Mouse (Mus musculus): ENCODE measurements around the gene Eomes. TPM values are rescaled to one million over a fixed set of nuclear protein-coding genes. Genes with fewer than 3 reads are reported as not detected.

Eomes gene
- polyA plus RNA-seq (2015; fragmentation: Nextera tagmentation; extraction: Ambion mirVana), result 0.03 TPM in 1 of 2 replicates, not detected in the other

GRCm38 (mm10) chr9:118477961-118478360 lies at the start of gene Eomes:
Eomes (plus strand) TSS chr9:118478212.
- under 1% methylated on average over 9 of the region's 9 CpGs for WGBS (ENCODE audit: insufficient replicate concordance)
- no peaks in the 10 kb centered on the region for H3K9me3 ChIP-seq (replicated peaks)
- no peaks in the 10 kb centered on the region for H3K36me3 ChIP-seq (replicated peaks)
- peak within 1 kb of the TSS; percentile 35 for H3K4me3 ChIP-seq (replicated peaks)
- H3K4me2 ChIP-seq, result peak within 1 kb of the TSS; percentile 56
- peaks cover 88% of the 10 kb centered on the region for H3K27me3 ChIP-seq
- H3K27ac ChIP-seq (replicated peaks), result no peak within 1 kb of the TSS
- H3K4me1 ChIP-seq (replicated peaks), result peaks cover 12% of the 10 kb centered on the region
- no peak for ATAC-seq (ENCODE audit: insufficient read depth)
- H3K9ac ChIP-seq, result no peak within 1 kb of the TSS

- H3K4me1 ChIP-seq (replicated peaks), result no peaks in the 10 kb centered on the region
- no peak overlapping the region for H3K4me3 ChIP-seq (replicated peaks)
- H3K9me3 ChIP-seq (replicated peaks), result no peaks in the 10 kb centered on the region
- H3K36me3 ChIP-seq (replicated peaks), result no peaks in the 10 kb centered on the region
- H3K27me3 ChIP-seq, result no peaks in the 10 kb centered on the region
- H3K27ac ChIP-seq (replicated peaks), result no peak overlapping the region
- H3K9ac ChIP-seq, result no peak overlapping the region
- WGBS (ENCODE audit: insufficient replicate concordance), result 42% methylated on average over 9 of the region's 9 CpGs
- H3K4me2 ChIP-seq, result no peak overlapping the region
- no peak for ATAC-seq (ENCODE audit: insufficient read depth)
These were observed 33.2 kb upstream of the Eomes start for GRCm38 (mm10) chr9:118444809-118445208.

GRCm38 (mm10) chr9:118449336-118449735 lies 28.7 kb upstream of the Eomes start:
- ATAC-seq (ENCODE audit: insufficient read depth), result no peak
- Histone ChIP-seq H3K9ac (no peak overlapping the region), H3K27me3 (no peaks in the 10 kb centered on the region), H3K4me2 (no peak overlapping the region), H3K9me3 (replicated peaks) (no peaks in the 10 kb centered on the region), H3K4me3 (replicated peaks) (no peak overlapping the region), H3K27ac (replicated peaks) (no peak overlapping the region), H3K4me1 (replicated peaks) (no peaks in the 10 kb centered on the region), H3K36me3 (replicated peaks) (no peaks in the 10 kb centered on the region)
- 62% methylated on average over 8 of the region's 8 CpGs for WGBS (ENCODE audit: insufficient replicate concordance)

- 46% methylated on average over 9 of the region's 9 CpGs for WGBS (ENCODE audit: insufficient replicate concordance)
- Histone ChIP-seq H3K4me1 (replicated peaks) (no peaks in the 10 kb centered on the region), H3K4me2 (peak overlapping the region; percentile 18; the same call in 1 of the 2 replicates), H3K9ac (no peak overlapping the region), H3K27ac (replicated peaks) (no peak overlapping the region), H3K36me3 (replicated peaks) (no peaks in the 10 kb centered on the region), H3K9me3 (replicated peaks) (no peaks in the 10 kb centered on the region), H3K27me3 (no peaks in the 10 kb centered on the region), H3K4me3 (replicated peaks) (no peak overlapping the region)
- ATAC-seq (ENCODE audit: insufficient read depth), result no peak
These were observed 24.6 kb upstream of the Eomes start for GRCm38 (mm10) chr9:118453427-118453826.

GRCm38 (mm10) chr9:118455188-118455845 lies 22.7 kb upstream of the Eomes start:
- Histone ChIP-seq H3K9ac (no peak overlapping the region), H3K27ac (replicated peaks) (no peak overlapping the region), H3K4me2 (no peak overlapping the region), H3K4me1 (replicated peaks) (no peaks in the 10 kb centered on the region), H3K36me3 (replicated peaks) (no peaks in the 10 kb centered on the region), H3K9me3 (replicated peaks) (no peaks in the 10 kb centered on the region), H3K4me3 (replicated peaks) (no peak overlapping the region), H3K27me3 (no peaks in the 10 kb centered on the region)
- no peak for ATAC-seq (ENCODE audit: insufficient read depth)
- WGBS (ENCODE audit: insufficient replicate concordance), result 65% methylated on average over 9 of the region's 9 CpGs

GRCm38 (mm10) chr9:118456405-118456804 lies 21.6 kb upstream of the Eomes start:
- Histone ChIP-seq H3K27ac (replicated peaks) (no peak overlapping the region), H3K4me2 (no peak overlapping the region), H3K9me3 (replicated peaks) (no peaks in the 10 kb centered on the region), H3K4me3 (replicated peaks) (no peak overlapping the region), H3K4me1 (replicated peaks) (no peaks in the 10 kb centered on the region), H3K9ac (no peak overlapping the region), H3K27me3 (no peaks in the 10 kb centered on the region), H3K36me3 (replicated peaks) (no peaks in the 10 kb centered on the region)
- no peak for ATAC-seq (ENCODE audit: insufficient read depth)
- 25% methylated on average over 6 of the region's 6 CpGs for WGBS (ENCODE audit: insufficient replicate concordance)

- no peak overlapping the region for H3K4me3 ChIP-seq (replicated peaks)
- no peak overlapping the region for H3K9ac ChIP-seq
- H3K4me1 ChIP-seq (replicated peaks), result no peaks in the 10 kb centered on the region
- no peaks in the 10 kb centered on the region for H3K36me3 ChIP-seq (replicated peaks)
- ATAC-seq (ENCODE audit: insufficient read depth), result no peak
- no peaks in the 10 kb centered on the region for H3K27me3 ChIP-seq
- no peak overlapping the region for H3K27ac ChIP-seq (replicated peaks)
- 18% methylated on average over 5 of the region's 5 CpGs for WGBS (ENCODE audit: insufficient replicate concordance)
- H3K4me2 ChIP-seq, result no peak overlapping the region
- no peaks in the 10 kb centered on the region for H3K9me3 ChIP-seq (replicated peaks)
These were observed 20.0 kb upstream of the Eomes start for GRCm38 (mm10) chr9:118458039-118458438.

GRCm38 (mm10) chr9:118464031-118464430 lies 14.0 kb upstream of the Eomes start:
- Histone ChIP-seq H3K4me2 (no peak overlapping the region), H3K27me3 (peaks cover 25% of the 10 kb centered on the region), H3K4me3 (replicated peaks) (no peak overlapping the region), H3K36me3 (replicated peaks) (no peaks in the 10 kb centered on the region), H3K9me3 (replicated peaks) (no peaks in the 10 kb centered on the region), H3K27ac (replicated peaks) (no peak overlapping the region), H3K4me1 (replicated peaks) (no peaks in the 10 kb centered on the region), H3K9ac (no peak overlapping the region)
- 57% methylated on average over 1 of the region's 1 CpGs for WGBS (ENCODE audit: insufficient replicate concordance)
- ATAC-seq (ENCODE audit: insufficient read depth), result no peak

- Histone ChIP-seq H3K4me1 (replicated peaks) (no peaks in the 10 kb centered on the region), H3K4me2 (no peak overlapping the region), H3K27me3 (peaks cover 52% of the 10 kb centered on the region), H3K9ac (no peak overlapping the region), H3K9me3 (replicated peaks) (no peaks in the 10 kb centered on the region), H3K27ac (replicated peaks) (no peak overlapping the region), H3K4me3 (replicated peaks) (no peak overlapping the region), H3K36me3 (replicated peaks) (no peaks in the 10 kb centered on the region)
- WGBS (ENCODE audit: insufficient replicate concordance), result 8% methylated on average over 14 of the region's 14 CpGs
- ATAC-seq (ENCODE audit: insufficient read depth), result no peak
These were observed 9.7 kb upstream of the Eomes start for GRCm38 (mm10) chr9:118468301-118468700.

- Histone ChIP-seq H3K27me3 (peaks cover 52% of the 10 kb centered on the region), H3K4me1 (replicated peaks) (no peaks in the 10 kb centered on the region), H3K9ac (no peak overlapping the region), H3K4me2 (no peak overlapping the region), H3K4me3 (replicated peaks) (no peak overlapping the region), H3K9me3 (replicated peaks) (no peaks in the 10 kb centered on the region), H3K27ac (replicated peaks) (no peak overlapping the region), H3K36me3 (replicated peaks) (no peaks in the 10 kb centered on the region)
- 15% methylated on average over 16 of the region's 16 CpGs for WGBS (ENCODE audit: insufficient replicate concordance)
- ATAC-seq (ENCODE audit: insufficient read depth), result no peak
These were observed 8.7 kb upstream of the Eomes start for GRCm38 (mm10) chr9:118469272-118469671.

GRCm38 (mm10) chr9:118471296-118471695 lies 6.7 kb upstream of the Eomes start:
- Histone ChIP-seq H3K4me2 (no peak overlapping the region), H3K36me3 (replicated peaks) (no peaks in the 10 kb centered on the region), H3K9ac (no peak overlapping the region), H3K27ac (replicated peaks) (no peak overlapping the region), H3K4me3 (replicated peaks) (no peak overlapping the region), H3K4me1 (replicated peaks) (no peaks in the 10 kb centered on the region), H3K9me3 (replicated peaks) (no peaks in the 10 kb centered on the region), H3K27me3 (peaks cover 66% of the 10 kb centered on the region)
- ATAC-seq (ENCODE audit: insufficient read depth), result no peak
- WGBS (ENCODE audit: insufficient replicate concordance), result 16% methylated on average over 3 of the region's 3 CpGs

GRCm38 (mm10) chr9:118476211-118476765 lies 1.7 kb upstream of the Eomes start:
- no peaks in the 10 kb centered on the region for H3K36me3 ChIP-seq (replicated peaks)
- ATAC-seq (ENCODE audit: insufficient read depth), result no peak
- WGBS (ENCODE audit: insufficient replicate concordance), result 4% methylated on average over 22 of the region's 22 CpGs
- no peak overlapping the region for H3K4me3 ChIP-seq (replicated peaks)
- H3K4me1 ChIP-seq (replicated peaks), result peaks cover 12% of the 10 kb centered on the region
- H3K27ac ChIP-seq (replicated peaks), result no peak overlapping the region
- H3K27me3 ChIP-seq, result peaks cover 75% of the 10 kb centered on the region
- no peaks in the 10 kb centered on the region for H3K9me3 ChIP-seq (replicated peaks)
- H3K4me2 ChIP-seq, result no peak overlapping the region
- H3K9ac ChIP-seq, result no peak overlapping the region

All from liver, embryonic 15.5 days (tissue).